Mouse (Mus musculus) E14TG2a.4 (cell line): Measurements from ENCODE around the gene Platr25.
"Not testable (repeated sequence)": the region's sequence is repeated elsewhere in the genome, so short reads cannot be mapped to it uniquely, and the experiment has no call there.

Experiments
- H3K27me3 ChIP-seq: 2 replicates; pipeline ENCODE4 v1.6.1; 2014; ENCODE audit warnings: low read length, control low read depth; ENCODE audit not compliant: insufficient read depth
- H3K36me3 ChIP-seq: 2 replicates; pipeline ENCODE4 v1.6.1; 2014; ENCODE audit warnings: low read length, control low read depth; ENCODE audit not compliant: insufficient read depth
- H3K4me1 ChIP-seq: replicated peaks from 2 replicates; pipeline ENCODE4 v1.6.1; 2014; ENCODE audit warnings: low read depth, low read length, control low read depth
- H3K4me3 ChIP-seq: replicated peaks from 2 replicates; pipeline ENCODE4 v1.5.1; 2014; ENCODE audit warnings: mild to moderate bottlenecking, low read length
- H3K9me3 ChIP-seq: 2 replicates; pipeline ENCODE4 v1.6.1; 2014; ENCODE audit warnings: low read length, control low read depth
- CTCF ChIP-seq: conservative IDR thresholded peaks from 2 replicates; pipeline ENCODE4 v1.5.1; 2014; ENCODE audit warnings: low read length
- NANOG ChIP-seq: IDR thresholded peaks from 2 replicates; pipeline ENCODE4 v1.6.1; 2014; ENCODE audit warnings: borderline replicate concordance, low read length, mixed read lengths
- POU5F1 ChIP-seq: IDR thresholded peaks from 2 replicates; pipeline ENCODE4 v1.6.1; 2014; ENCODE audit warnings: low read length, borderline replicate concordance

The Platr25 gene

GRCm38 (mm10) chr13:62653369-62653743, 107.2 kb downstream of the Platr25 start:
- no peaks in the 10 kb centered on the region for H3K27me3 ChIP-seq
- H3K4me3 ChIP-seq, result peak overlapping the region; percentile 81
- TF ChIP-seq POU5F1 (no peak), CTCF (no peak), NANOG (no peak)
- peaks cover 3% of the 10 kb centered on the region; the same call in 1 of the 2 replicates for H3K4me1 ChIP-seq
- no peaks in the 10 kb centered on the region for H3K36me3 ChIP-seq
- peaks cover 16% of the 10 kb centered on the region for H3K9me3 ChIP-seq

- Histone ChIP-seq H3K4me3 (peak overlapping the region; percentile 81), H3K9me3 (peaks cover 11% of the 10 kb centered on the region)
- not testable (repeated sequence) for H3K4me1 ChIP-seq, H3K27me3 ChIP-seq, H3K36me3 ChIP-seq
These were observed 107.7 kb downstream of the Platr25 start for GRCm38 (mm10) chr13:62652681-62653368.

GRCm38 (mm10) chr13:62627071-62627470, 133.4 kb downstream of the Platr25 start:
- not testable (repeated sequence) for H3K27me3 ChIP-seq, H3K4me3 ChIP-seq, H3K36me3 ChIP-seq, H3K9me3 ChIP-seq, H3K4me1 ChIP-seq
- TF ChIP-seq CTCF, result peak; percentile 81

GRCm38 (mm10) chr13:62624277-62624665, 136.2 kb downstream of the Platr25 start:
- H3K4me1 ChIP-seq, H3K9me3 ChIP-seq, H3K27me3 ChIP-seq, H3K36me3 ChIP-seq: not testable (repeated sequence)
- H3K4me3 ChIP-seq, result peak overlapping the region; percentile 78

- H3K36me3 ChIP-seq, H3K9me3 ChIP-seq, H3K27me3 ChIP-seq, H3K4me1 ChIP-seq: not testable (repeated sequence)
- H3K4me3 ChIP-seq, result peak within 1 kb of the TSS; percentile 78
These were observed 136.8 kb downstream of the Platr25 start, which contains the start of gene 6720489N17Rik for GRCm38 (mm10) chr13:62623577-62624276. TSS of gene 6720489N17Rik (minus strand) at chr13:62624182.
